Mouse (Mus musculus) gastrocnemius, adult 18-20 months (tissue): ENCODE results near the gene Fam114a1. TPM values are rescaled to one million over a fixed set of nuclear protein-coding genes. Genes with fewer than 3 reads are reported as not detected.

ENCODE experiments used
- DNase-seq: peaks from one replicate; pipeline ENCODE4 v3.0.0; 2021; ENCODE audit warnings: low spot score
- microRNA-seq: library from miRNA; unstranded; fragments of <30 nt; microRNA quantifications from one replicate; pipeline ENCODE4 v1.2.0, GENCODE M21; 2021
- total RNA-seq, 2 experiments: library from RNA; stranded (reverse); gene quantifications; 2 replicates each; pipeline ENCODE4 v1.2.3; 2021

Gene Fam114a1
- total RNA-seq, 2 experiments from 2014 or later: 3.7 to 8.3 TPM

- no peak for DNase-seq
These were observed 81.6 kb downstream of the Fam114a1 start for GRCm38 (mm10) chr5:65051513-65051912.

- no peak for DNase-seq
These were observed 87.7 kb downstream of the Fam114a1 start for GRCm38 (mm10) chr5:65057596-65057995.

DNA sequence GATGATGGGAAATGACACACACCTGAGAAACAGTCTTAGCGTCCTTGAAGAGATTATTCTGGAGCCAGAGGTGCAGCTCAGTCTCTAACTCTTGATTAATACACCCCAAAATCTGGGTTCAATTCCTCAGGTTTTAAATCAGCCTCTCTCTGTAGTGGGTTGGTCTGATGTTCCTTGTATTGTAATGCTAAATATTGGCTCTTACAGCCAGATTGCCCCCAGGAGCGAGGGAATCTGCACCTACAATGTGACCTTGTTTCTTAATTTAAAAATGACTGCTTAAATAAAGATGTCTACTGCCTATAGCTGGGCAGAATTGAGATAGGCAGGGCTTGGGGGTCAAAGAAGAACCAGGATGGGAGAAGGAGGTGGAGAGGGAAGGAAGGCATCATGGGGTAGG lies 89.9 kb downstream of the Fam114a1 start:
- no peak for DNase-seq

DNA sequence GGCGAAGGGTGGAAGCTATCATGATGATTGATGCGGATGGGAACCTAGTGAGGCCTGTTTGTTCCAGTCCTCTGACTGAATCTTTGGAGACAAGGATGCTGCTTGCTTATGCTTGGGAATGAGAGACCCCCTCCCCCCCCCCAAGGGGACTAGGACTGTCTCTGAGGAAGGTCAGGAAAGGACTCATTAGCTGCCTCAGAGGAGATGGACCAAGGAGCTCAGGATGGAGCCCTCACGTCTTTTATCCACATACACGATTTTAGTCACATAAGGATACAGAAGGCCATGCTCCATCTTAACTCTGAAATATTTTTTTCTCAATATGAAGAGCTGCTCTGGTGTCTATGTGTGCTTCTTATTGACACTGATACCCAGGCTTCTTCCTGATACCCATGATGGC lies 92.4 kb downstream of the Fam114a1 start:
- no peak for DNase-seq

DNA sequence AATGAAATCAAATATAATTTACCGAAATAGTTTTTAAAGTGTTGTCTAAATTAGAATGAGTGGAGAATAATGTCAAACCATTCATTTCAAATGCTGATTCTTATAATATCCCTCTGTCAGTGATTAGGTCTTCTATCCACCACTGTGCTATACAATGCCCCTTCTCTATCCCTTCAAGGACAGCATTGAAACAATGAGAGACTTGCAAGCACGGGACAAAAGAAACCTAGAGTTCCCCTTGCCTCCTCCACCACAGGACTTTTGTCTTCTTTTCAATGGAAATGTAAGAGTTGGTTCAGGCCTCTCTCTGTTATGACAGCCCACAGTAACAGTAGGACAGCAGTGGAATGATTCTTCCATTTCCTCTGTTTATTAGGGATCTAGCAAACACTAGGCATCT lies 93.4 kb downstream of the Fam114a1 start:
- no peak for DNase-seq

DNA sequence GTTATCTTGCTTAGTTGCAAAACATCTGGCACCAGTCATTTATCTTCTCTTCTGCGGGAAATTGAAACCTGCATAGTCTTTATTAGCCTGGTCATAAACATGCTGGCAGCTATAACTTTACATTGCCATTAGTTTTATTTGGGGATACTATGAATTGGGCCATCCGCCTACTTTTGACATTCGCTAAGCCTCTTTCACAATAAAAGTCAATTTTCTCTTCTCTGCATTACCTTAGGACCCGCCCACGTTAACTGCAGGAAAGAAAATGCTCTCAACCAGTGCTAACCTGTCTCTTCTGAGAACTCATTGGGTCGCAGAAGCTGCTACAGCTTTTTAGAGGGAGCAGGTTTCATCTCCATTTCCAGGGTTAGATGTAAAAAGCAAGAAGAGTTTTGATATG lies 98.3 kb downstream of the Fam114a1 start:
- DNase-seq: no peak

GRCm38 (mm10) chr5:65069872-65070271 lies 100.0 kb downstream of the Fam114a1 start:
- no peak for DNase-seq

DNA sequence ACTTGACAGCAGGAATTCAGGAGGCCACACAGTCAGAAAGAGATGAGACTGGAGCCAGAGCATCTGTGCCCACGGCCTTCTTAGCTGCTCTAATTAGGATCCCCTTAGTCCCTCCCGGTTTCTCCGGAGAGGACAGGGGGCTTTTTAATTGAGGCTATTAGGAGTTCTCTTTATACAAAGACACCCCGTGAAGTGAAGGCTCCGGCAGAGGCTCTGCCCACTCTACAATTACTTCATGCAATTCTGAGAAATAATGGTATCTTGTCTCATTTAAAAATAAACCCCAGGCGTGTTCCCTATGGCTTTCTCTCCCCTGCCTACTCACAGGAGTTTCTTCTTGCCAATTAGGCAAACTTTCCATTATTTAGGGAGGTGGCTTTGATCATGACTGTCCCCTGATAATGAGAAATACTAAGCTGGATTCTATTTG lies 101.8 kb downstream of the Fam114a1 start:
- no peak for DNase-seq

DNA sequence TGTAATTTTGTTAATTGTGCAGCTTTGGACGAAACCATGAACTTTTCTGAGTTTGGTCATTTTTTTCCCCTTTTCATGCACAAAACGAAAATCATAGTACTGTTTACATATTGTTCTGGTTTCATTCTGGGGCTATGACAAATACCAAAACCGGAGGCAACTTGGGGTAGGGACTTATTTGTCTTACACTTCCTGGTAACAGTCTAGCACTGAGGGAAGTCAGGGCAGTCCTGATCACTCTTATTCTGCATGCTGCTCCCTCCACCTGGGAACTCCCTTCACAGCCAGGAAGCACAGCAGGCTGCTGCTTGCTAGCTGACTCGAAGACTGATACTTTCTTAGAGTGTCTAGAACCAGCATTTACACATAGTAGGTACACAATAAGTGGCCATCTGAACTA lies 103.4 kb downstream of the Fam114a1 start:
- DNase-seq: no peak

GRCm38 (mm10) chr5:65074693-65075092 lies 104.8 kb downstream of the Fam114a1 start:
- DNase-seq: peak; percentile 22

DNA sequence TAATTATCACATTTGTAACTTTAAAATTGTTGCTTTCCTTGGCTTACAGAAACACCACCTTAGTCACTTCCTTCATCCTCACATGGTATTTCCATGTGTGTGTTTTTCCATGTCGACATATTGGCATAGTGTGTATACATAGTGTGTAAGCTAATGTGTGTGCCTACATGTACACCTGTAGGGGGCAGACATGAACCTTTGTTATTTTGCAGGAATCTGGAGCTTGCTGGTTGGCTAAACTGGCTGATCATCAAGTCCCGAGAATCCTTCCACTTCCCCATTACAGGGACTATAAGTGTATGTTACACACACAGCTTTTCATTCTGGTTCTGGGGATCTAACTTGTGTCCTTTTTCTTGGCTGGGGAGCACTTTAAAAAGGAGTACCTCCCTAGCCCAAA lies 106.2 kb downstream of the Fam114a1 start:
- DNase-seq: peak; percentile 7

DNA sequence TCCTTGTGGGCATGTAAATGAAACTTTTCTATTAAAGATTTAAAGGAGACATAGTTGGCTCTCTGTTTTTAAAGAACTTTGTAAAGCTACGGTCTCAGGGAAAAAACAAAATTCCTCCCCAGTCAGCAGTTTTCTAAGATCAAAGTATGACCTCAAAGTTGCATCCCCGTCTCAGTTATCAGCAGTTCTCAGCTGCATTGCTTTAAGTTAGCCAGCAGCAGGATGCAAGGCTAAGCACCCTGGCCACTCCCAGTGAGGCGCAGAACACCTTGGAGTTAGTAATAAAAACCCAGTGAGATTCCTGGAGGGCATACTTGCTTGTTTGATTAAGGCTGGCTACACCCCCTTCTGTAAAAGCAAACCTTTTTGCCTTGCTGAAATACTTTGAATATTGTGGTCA lies 106.9 kb downstream of the Fam114a1 start:
- no peak for DNase-seq

DNA sequence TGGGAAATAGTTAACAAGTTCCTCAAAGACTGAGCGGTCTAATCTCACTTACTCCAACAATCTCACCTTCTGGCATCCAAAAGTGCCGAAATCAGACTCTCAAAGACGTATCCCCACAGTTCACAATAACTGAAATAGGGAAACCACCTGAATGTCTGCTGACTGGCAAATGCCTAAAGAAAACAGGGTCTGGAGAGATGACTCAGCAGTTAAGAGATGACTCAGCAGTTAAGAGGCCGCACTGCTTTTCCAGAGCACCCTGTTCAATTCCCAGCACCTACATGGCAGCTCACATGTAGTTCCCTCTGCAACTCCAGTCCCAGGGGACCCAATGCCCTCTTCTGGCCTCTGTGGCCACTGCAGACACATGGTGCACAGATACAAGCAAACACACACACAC lies 108.2 kb downstream of the Fam114a1 start:
- no peak for DNase-seq

- no peak for DNase-seq
These were observed 110.0 kb downstream of the Fam114a1 start for GRCm38 (mm10) chr5:65079881-65080280.

- DNase-seq: no peak
These were observed 112.0 kb downstream of the Fam114a1 start for GRCm38 (mm10) chr5:65081836-65082235.

- DNase-seq: peak; percentile 84
These were observed 116.7 kb downstream of the Fam114a1 start for GRCm38 (mm10) chr5:65086522-65086921.

- DNase-seq: no peak
These were observed 119.8 kb downstream of the Fam114a1 start for GRCm38 (mm10) chr5:65089707-65090106.

DNA sequence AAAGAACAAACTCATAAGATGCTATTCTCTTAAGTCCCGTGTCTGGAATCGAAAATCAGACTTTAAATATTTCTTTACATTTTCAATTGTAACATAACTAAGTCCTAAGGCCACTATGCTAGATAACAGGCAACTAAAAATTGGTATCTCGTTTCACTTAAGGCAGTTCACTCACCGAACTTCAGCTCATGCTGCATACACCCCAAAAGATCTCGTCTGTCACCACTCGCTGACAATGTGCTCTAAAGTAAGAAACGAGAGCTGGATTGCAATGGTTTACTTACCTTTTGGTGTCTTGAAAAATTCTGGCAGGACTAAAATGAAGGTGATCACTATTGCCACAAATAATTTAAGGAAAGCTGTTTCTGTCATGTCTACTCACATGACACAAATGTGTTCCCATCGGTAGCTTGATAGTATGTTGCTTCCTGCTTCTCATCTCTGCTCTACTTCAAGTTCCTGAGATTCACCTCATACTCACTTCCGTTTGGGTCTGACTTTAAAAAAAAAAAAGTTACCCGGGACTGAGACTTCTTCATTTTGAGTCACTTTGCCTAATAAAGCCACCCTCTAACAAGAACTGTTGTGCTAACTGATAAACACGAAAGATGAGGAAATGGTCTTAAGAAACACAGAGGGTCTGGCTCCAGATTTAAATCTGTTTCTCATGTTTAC lies 121.5 kb downstream of the Fam114a1 start:
- DNase-seq: no peak

Small RNA genes lying within 50 kb of the gene (microRNA-seq; reads per million reads assigned to microRNA genes)
- 467 reads per million, percentile 74 among the genes with 10 or more reads in this experiment for gene Mir574

Other genes starting within 250 kb of the Fam114a1 start
- 10 to 100 TPM; 12.7 to 22.1 TPM for gene Klf3, start 166.7 kb upstream of the Fam114a1 start, total RNA-seq
- gene Tlr1, start 36.5 kb upstream of the Fam114a1 start, total RNA-seq: under 1 TPM in 1 of 2 experiments, not detected in 1; 0.28 TPM
- under 1 TPM; 0.50 to 0.66 TPM for gene Tlr6, start 10.0 kb upstream of the Fam114a1 start, total RNA-seq
- gene Tmem156, start 122.1 kb downstream of the Fam114a1 start, total RNA-seq: not detected
- gene Klhl5, start 137.5 kb downstream of the Fam114a1 start, total RNA-seq: 1 to 10 TPM; 3.6 to 5.2 TPM
- 1 to 10 TPM in 1 of 2 experiments, under 1 TPM in 1; 0.71 to 1.8 TPM for gene Wdr19, start 229.6 kb downstream of the Fam114a1 start, total RNA-seq